Mouse (Mus musculus) heart, embryonic 16.5 days (tissue): ENCODE data around the gene Zyg11a. TPM values are rescaled to one million over a fixed set of nuclear protein-coding genes. Genes with fewer than 3 reads are reported as not detected.

Source experiments
- ATAC-seq: fragments of 200-750 bp; cut with Nextera tagmentation; replicated peaks from 2 replicates; pipeline ENCODE4 v1.8.0; 2017; ENCODE audit warnings: moderate number of reproducible peaks; ENCODE audit not compliant: insufficient read depth, low FRiP score; ENCODE audit errors: extremely low read depth
- H3K27ac ChIP-seq: fragments of 300-500 bp; sonication (generic); 2 replicates; pipeline ENCODE4 v1.5.1; 2014; ENCODE audit warnings: mild to moderate bottlenecking, low read length, control low read depth, moderate library complexity
- H3K27me3 ChIP-seq: fragments of 300-500 bp; sonication (generic); 2 replicates; pipeline ENCODE4 v1.6.1; 2014; ENCODE audit warnings: low read length, mixed read lengths; ENCODE audit not compliant: control insufficient read depth, insufficient read depth
- H3K36me3 ChIP-seq: fragments of 300-500 bp; sonication (generic); 2 replicates; pipeline ENCODE4 v1.6.1; 2014; ENCODE audit not compliant: control insufficient read depth, insufficient read depth
- H3K4me1 ChIP-seq: fragments of 300-500 bp; sonication (generic); 2 replicates; pipeline ENCODE4 v1.6.1; 2014; ENCODE audit warnings: low read length, mixed read lengths; ENCODE audit not compliant: control insufficient read depth, insufficient read depth
- H3K4me2 ChIP-seq: fragments of 300-500 bp; sonication (generic); 2 replicates; pipeline ENCODE4 v1.6.1; 2014; ENCODE audit warnings: low read depth, mild to moderate bottlenecking, control low read depth, low read length
- H3K4me3 ChIP-seq: fragments of 300-500 bp; sonication (generic); 2 replicates; pipeline ENCODE4 v1.5.1; 2014; ENCODE audit warnings: mild to moderate bottlenecking, control low read depth, low read length
- H3K9ac ChIP-seq: fragments of 300-500 bp; sonication (generic); 2 replicates; pipeline ENCODE4 v1.6.1; 2014; ENCODE audit warnings: low read length, control low read depth
- H3K9me3 ChIP-seq: fragments of 300-500 bp; sonication (generic); replicated peaks from 2 replicates; pipeline ENCODE4 v1.6.1; 2016; ENCODE audit warnings: low read length; ENCODE audit not compliant: control insufficient read depth
- WGBS: fragments of 180-500 bp; shearing (Covaris S2); extraction: QIAGEN DNeasy Blood & Tissue Kit; methylation state at CpG from one replicate; pipeline ENCODE4 v1.1.7; 2014; 5-methylcytosine and 5-hydroxymethylcytosine counted together
- polyA plus RNA-seq: library from polyadenylated mRNA; unstranded; fragments of >200 nt; fragmentation: Nextera tagmentation; extraction: Ambion mirVana; gene quantifications from 2 replicates; pipeline ENCODE4 v1.2.1, GENCODE M21; 2015

Gene Zyg11a
- polyA plus RNA-seq, 1 experiment from 2014 or later = 0.05 TPM

GRCm38 (mm10) chr4:108213023-108213422 lies 4.8 kb downstream of the Zyg11a start:
- WGBS = 86% methylated on average over 2 of the region's 2 CpGs
- no peak for ATAC-seq
- Histone ChIP-seq H3K9ac (no peak overlapping the region), H3K36me3 (no peaks in the 10 kb centered on the region), H3K27me3 (peaks cover 14% of the 10 kb centered on the region), H3K4me2 (no peak overlapping the region), H3K27ac (no peak overlapping the region), H3K4me1 (peaks cover 3% of the 10 kb centered on the region; the same call in 1 of the 2 replicates), H3K9me3 (no peaks in the 10 kb centered on the region), H3K4me3 (no peak overlapping the region)

GRCm38 (mm10) chr4:108204629-108205028 lies 13.2 kb downstream of the Zyg11a start:
- Histone ChIP-seq H3K36me3 (no peaks in the 10 kb centered on the region), H3K4me1 (no peaks in the 10 kb centered on the region), H3K4me2 (no peak overlapping the region), H3K9ac (no peak overlapping the region), H3K27me3 (no peaks in the 10 kb centered on the region), H3K27ac (no peak overlapping the region), H3K4me3 (no peak overlapping the region), H3K9me3 (no peaks in the 10 kb centered on the region)
- no peak for ATAC-seq
- WGBS = 82% methylated on average over 6 of the region's 6 CpGs

- Histone ChIP-seq H3K27me3 (no peaks in the 10 kb centered on the region), H3K36me3 (no peaks in the 10 kb centered on the region), H3K9me3 (no peaks in the 10 kb centered on the region), H3K4me3 (no peak overlapping the region), H3K4me2 (no peak overlapping the region), H3K9ac (no peak overlapping the region), H3K4me1 (peaks cover 3% of the 10 kb centered on the region; the same call in 1 of the 2 replicates), H3K27ac (no peak overlapping the region)
- no peak for ATAC-seq
- WGBS = 51% methylated on average over 2 of the region's 2 CpGs
These were observed 18.6 kb downstream of the Zyg11a start for GRCm38 (mm10) chr4:108199236-108199635.

- ATAC-seq = no peak
- Histone ChIP-seq H3K9me3 (no peaks in the 10 kb centered on the region), H3K27me3 (no peaks in the 10 kb centered on the region), H3K36me3 (no peaks in the 10 kb centered on the region), H3K4me3 (no peak overlapping the region), H3K9ac (no peak overlapping the region), H3K27ac (no peak overlapping the region), H3K4me1 (peaks cover 3% of the 10 kb centered on the region; the same call in 1 of the 2 replicates), H3K4me2 (no peak overlapping the region)
- WGBS = 55% methylated on average over 6 of the region's 6 CpGs
These were observed 21.5 kb downstream of the Zyg11a start for GRCm38 (mm10) chr4:108196277-108196855.

- no peak overlapping the region for H3K4me3 ChIP-seq
- no peaks in the 10 kb centered on the region for H3K9me3 ChIP-seq
- H3K36me3 ChIP-seq = no peaks in the 10 kb centered on the region
- ATAC-seq = no peak
- H3K9ac ChIP-seq = no peak overlapping the region
- no peak overlapping the region for H3K27ac ChIP-seq
- no peaks in the 10 kb centered on the region for H3K27me3 ChIP-seq
- 65% methylated on average over 2 of the region's 2 CpGs for WGBS
- no peak overlapping the region for H3K4me2 ChIP-seq
- H3K4me1 ChIP-seq = peaks cover 3% of the 10 kb centered on the region; the same call in 1 of the 2 replicates
These were observed 25.0 kb downstream of the Zyg11a start for GRCm38 (mm10) chr4:108192821-108193323.

GRCm38 (mm10) chr4:108182278-108182677 lies 35.6 kb downstream of the Zyg11a start:
- no peak overlapping the region for H3K4me2 ChIP-seq
- 54% methylated on average over 1 of the region's 1 CpGs for WGBS
- H3K36me3 ChIP-seq = no peaks in the 10 kb centered on the region
- H3K27me3 ChIP-seq = no peaks in the 10 kb centered on the region
- no peak overlapping the region for H3K27ac ChIP-seq
- H3K9me3 ChIP-seq = no peaks in the 10 kb centered on the region
- no peaks in the 10 kb centered on the region for H3K4me1 ChIP-seq
- ATAC-seq = no peak
- no peak overlapping the region for H3K4me3 ChIP-seq
- H3K9ac ChIP-seq = no peak overlapping the region

GRCm38 (mm10) chr4:108168056-108168455 lies 49.8 kb downstream of the Zyg11a start:
- 82% methylated on average over 6 of the region's 6 CpGs for WGBS
- Histone ChIP-seq H3K36me3 (0 out of 2 replicates have a peak, but pooled peaks cover 3% of the 10 kb centered on the region), H3K4me2 (no peak overlapping the region), H3K4me3 (no peak overlapping the region), H3K9me3 (no peaks in the 10 kb centered on the region), H3K4me1 (peaks cover 3% of the 10 kb centered on the region; the same call in 1 of the 2 replicates), H3K27me3 (no peaks in the 10 kb centered on the region), H3K9ac (no peak overlapping the region), H3K27ac (no peak overlapping the region)
- ATAC-seq = no peak

- Histone ChIP-seq H3K9ac (no peak overlapping the region), H3K4me1 (peaks cover 3% of the 10 kb centered on the region; the same call in 1 of the 2 replicates), H3K36me3 (0 out of 2 replicates have a peak, but pooled peaks cover 3% of the 10 kb centered on the region), H3K4me2 (no peak overlapping the region), H3K27me3 (no peaks in the 10 kb centered on the region), H3K27ac (no peak overlapping the region), H3K9me3 (no peaks in the 10 kb centered on the region), H3K4me3 (no peak overlapping the region)
- WGBS = 68% methylated on average over 4 of the region's 4 CpGs
- ATAC-seq = no peak
These were observed 51.0 kb downstream of the Zyg11a start for GRCm38 (mm10) chr4:108166874-108167273.

GRCm38 (mm10) chr4:108165152-108165895 lies 52.5 kb downstream of the Zyg11a start, which contains the start of gene Echdc2:
Gene Echdc2, plus strand, starts transcription at chr4:108165437.
- Histone ChIP-seq H3K27me3 (no peaks in the 10 kb centered on the region), H3K9ac (peak within 1 kb of the TSS; percentile 89), H3K4me2 (peak within 1 kb of the TSS; percentile 97), H3K27ac (no peak within 1 kb of the TSS), H3K4me3 (peak within 1 kb of the TSS; percentile 85), H3K4me1 (peaks cover 3% of the 10 kb centered on the region; the same call in 1 of the 2 replicates), H3K9me3 (no peaks in the 10 kb centered on the region), H3K36me3 (no peaks in the 10 kb centered on the region)
- peak; percentile 63 for ATAC-seq
- 1% methylated on average over 42 of the region's 43 CpGs for WGBS
